Mouse (Mus musculus) kidney, postnatal 0 days (tissue): Measurements from ENCODE around the gene Herc3. TPM values are rescaled to one million over a fixed set of nuclear protein-coding genes. Genes with fewer than 3 reads are reported as not detected.

ENCODE experiments used
- ATAC-seq: fragments of 200-750 bp; cut with Nextera tagmentation; replicated peaks from 2 replicates; pipeline ENCODE4 v1.8.0; 2017; ENCODE audit warnings: low read depth, moderate number of reproducible peaks, moderate TSS enrichment, moderate library complexity; ENCODE audit not compliant: low FRiP score
- DNase-seq: peaks from one replicate; pipeline ENCODE4 v3.0.0-alpha.2; 2016; ENCODE audit warnings: low spot score
- H3K27ac ChIP-seq: fragments of 300-500 bp; sonication (generic); 2 replicates; pipeline ENCODE4 v1.5.1; 2014; ENCODE audit warnings: mild to moderate bottlenecking
- H3K27me3 ChIP-seq: fragments of 300-500 bp; sonication (generic); 2 replicates; pipeline ENCODE4 v1.6.1; 2014; ENCODE audit warnings: low read length, mixed read lengths; ENCODE audit not compliant: insufficient read depth
- H3K36me3 ChIP-seq: fragments of 300-500 bp; sonication (generic); 2 replicates; pipeline ENCODE4 v1.6.1; 2014; ENCODE audit warnings: low read length, mixed read lengths; ENCODE audit not compliant: insufficient read depth
- H3K4me1 ChIP-seq: fragments of 300-500 bp; sonication (generic); replicated peaks from 2 replicates; pipeline ENCODE4 v1.6.1; 2014; ENCODE audit warnings: antibody characterized with exemption, low read length, mixed read lengths; ENCODE audit not compliant: insufficient read depth
- H3K4me2 ChIP-seq: fragments of 300-500 bp; sonication (generic); 2 replicates; pipeline ENCODE4 v1.6.1; 2014; ENCODE audit warnings: mild to moderate bottlenecking, low read length, moderate library complexity, mixed read lengths
- H3K4me3 ChIP-seq: fragments of 300-500 bp; sonication (generic); replicated peaks from 2 replicates; pipeline ENCODE4 v1.5.1; 2014; ENCODE audit warnings: low read depth, low read length
- H3K9ac ChIP-seq: fragments of 300-500 bp; sonication (generic); 2 replicates; pipeline ENCODE4 v1.6.1; 2014; ENCODE audit warnings: low read depth, low read length
- H3K9me3 ChIP-seq: fragments of 300-500 bp; sonication (generic); replicated peaks from 2 replicates; pipeline ENCODE4 v1.6.1; 2016; ENCODE audit warnings: low read length, inconsistent platforms, mixed read lengths
- CTCF ChIP-seq: IDR thresholded peaks from 2 replicates; pipeline ENCODE4 v1.5.1; 2016; ENCODE audit warnings: antibody characterized with exemption, low read depth, mild to moderate bottlenecking, moderate library complexity
- WGBS: fragments of 180-500 bp; shearing (Covaris S2); extraction: QIAGEN DNeasy Blood & Tissue Kit; methylation state at CpG from one replicate; pipeline ENCODE4 v1.1.7; 2014; 5-methylcytosine and 5-hydroxymethylcytosine counted together
- polyA plus RNA-seq: library from polyadenylated mRNA; unstranded; fragments of >200 nt; fragmentation: Nextera tagmentation; extraction: Ambion mirVana; gene quantifications from 2 replicates; pipeline ENCODE4 v1.2.1, GENCODE M21; 2015

The Herc3 gene
- polyA plus RNA-seq, 1 experiment from 2014 or later, result 11.8 TPM

DNA sequence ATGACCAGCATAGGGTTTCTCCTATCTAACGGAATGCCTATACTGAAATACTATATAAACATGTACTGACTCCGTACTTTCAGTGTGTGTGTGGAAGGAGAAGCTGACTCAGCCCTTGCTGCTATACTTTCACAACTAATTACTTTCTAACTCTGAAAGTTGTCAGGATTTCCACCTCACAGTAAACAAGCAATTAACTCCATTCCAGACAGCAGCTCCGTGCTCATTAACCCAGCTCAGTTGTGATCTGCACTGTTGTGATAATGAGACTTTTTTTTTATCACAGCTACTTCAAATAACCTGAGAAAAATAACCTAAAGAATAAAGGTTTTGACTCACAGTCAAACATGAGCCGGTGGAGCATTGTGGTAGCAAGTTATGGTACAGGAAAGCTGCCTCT, 63.7 kb downstream of the Herc3 start:
- H3K9me3 ChIP-seq, result no peaks in the 10 kb centered on the region
- ATAC-seq (no peak), DNase-seq (no peak)
- no peaks in the 10 kb centered on the region for H3K4me1 ChIP-seq
- H3K4me3 ChIP-seq, result no peak overlapping the region
- H3K9ac ChIP-seq, result no peak overlapping the region
- no peak overlapping the region for H3K4me2 ChIP-seq
- H3K27me3 ChIP-seq, result no peaks in the 10 kb centered on the region
- no peak for TF ChIP-seq CTCF
- WGBS, result 70% methylated on average over 4 of the region's 4 CpGs
- no peak overlapping the region for H3K27ac ChIP-seq
- 0 out of 2 replicates have a peak, but pooled peaks cover 3% of the 10 kb centered on the region for H3K36me3 ChIP-seq

DNA sequence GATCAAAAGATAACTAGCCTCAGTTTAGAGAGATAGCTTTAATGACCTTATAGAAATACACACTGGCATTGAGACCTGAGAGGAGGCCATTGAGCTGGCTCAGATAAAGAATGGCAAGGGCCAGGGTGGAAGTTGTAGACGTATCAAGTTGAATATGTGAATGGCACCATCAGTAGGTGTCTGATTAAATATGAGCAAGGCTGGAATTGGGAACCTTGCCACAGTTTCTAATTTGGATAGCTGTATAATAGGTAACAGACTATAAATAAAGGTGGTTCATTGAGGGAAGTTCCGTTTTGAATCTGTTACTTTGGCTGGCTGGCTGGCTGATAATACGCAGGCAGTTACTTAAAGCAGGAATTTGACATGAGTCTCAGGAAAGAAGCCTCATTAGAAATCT, 65.4 kb downstream of the Herc3 start:
- Histone ChIP-seq H3K4me3 (no peak overlapping the region), H3K9me3 (no peaks in the 10 kb centered on the region), H3K36me3 (no peaks in the 10 kb centered on the region), H3K9ac (no peak overlapping the region), H3K27me3 (no peaks in the 10 kb centered on the region), H3K4me2 (no peak overlapping the region), H3K4me1 (no peaks in the 10 kb centered on the region), H3K27ac (no peak overlapping the region)
- WGBS, result 90% methylated on average over 3 of the region's 3 CpGs
- DNase-seq, result no peak
- TF ChIP-seq CTCF, result no peak
- ATAC-seq, result no peak

GRCm38 (mm10) chr6:58899076-58899475, 67.8 kb downstream of the Herc3 start:
- Histone ChIP-seq H3K4me2 (no peak overlapping the region), H3K36me3 (no peaks in the 10 kb centered on the region), H3K27me3 (no peaks in the 10 kb centered on the region), H3K4me1 (no peaks in the 10 kb centered on the region), H3K4me3 (no peak overlapping the region), H3K27ac (no peak overlapping the region), H3K9me3 (no peaks in the 10 kb centered on the region), H3K9ac (no peak overlapping the region)
- WGBS, result 95% methylated on average over 3 of the region's 3 CpGs
- ATAC-seq, result no peak
- TF ChIP-seq CTCF, result no peak
- DNase-seq, result no peak

DNA sequence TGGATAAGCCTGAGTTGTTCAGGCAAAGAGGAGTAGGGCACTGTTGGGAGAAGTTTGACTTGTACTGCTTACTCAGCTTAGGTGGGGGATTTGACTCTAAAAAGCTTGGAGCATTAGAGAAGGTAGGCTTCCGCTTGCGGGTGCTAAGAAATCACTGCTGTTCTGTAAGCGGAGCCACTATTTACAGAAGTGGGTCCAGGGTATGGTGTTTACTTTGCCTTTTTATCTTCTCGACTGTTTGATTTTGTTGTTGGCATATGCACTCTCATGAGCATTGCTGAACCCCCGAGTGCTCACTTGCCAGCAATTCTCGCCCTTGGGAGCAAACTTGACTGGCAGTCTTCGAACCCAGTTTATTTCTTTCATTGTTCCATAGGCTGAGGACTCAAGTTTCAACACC, 69.3 kb downstream of the Herc3 start:
- Histone ChIP-seq H3K27me3 (no peaks in the 10 kb centered on the region), H3K27ac (no peak overlapping the region), H3K4me3 (no peak overlapping the region), H3K4me2 (no peak overlapping the region), H3K9ac (no peak overlapping the region), H3K36me3 (no peaks in the 10 kb centered on the region), H3K9me3 (no peaks in the 10 kb centered on the region), H3K4me1 (no peaks in the 10 kb centered on the region)
- 79% methylated on average over 7 of the region's 7 CpGs for WGBS
- DNase-seq (no peak), ATAC-seq (no peak)
- no peak for TF ChIP-seq CTCF

GRCm38 (mm10) chr6:58903171-58903570, 71.9 kb downstream of the Herc3 start:
- ATAC-seq, result no peak

GRCm38 (mm10) chr6:58904551-58904950, 73.3 kb downstream of the Herc3 start:
- 63% methylated on average over 3 of the region's 3 CpGs for WGBS
- no peak for TF ChIP-seq CTCF
- Histone ChIP-seq H3K4me3 (no peak overlapping the region), H3K4me1 (no peaks in the 10 kb centered on the region), H3K9ac (no peak overlapping the region), H3K9me3 (no peaks in the 10 kb centered on the region; the same call in 1 of the 2 replicates), H3K4me2 (no peak overlapping the region), H3K27ac (no peak overlapping the region), H3K27me3 (no peaks in the 10 kb centered on the region), H3K36me3 (no peaks in the 10 kb centered on the region)
- DNase-seq (no peak), ATAC-seq (no peak)

More at GRCm38 (mm10) chr6:58903171-58903570, 71.9 kb downstream of the Herc3 start:
- no peak overlapping the region for H3K27ac ChIP-seq
- no peak overlapping the region for H3K9ac ChIP-seq
- peak; percentile 8 for DNase-seq
- WGBS, result 37% methylated on average over 8 of the region's 8 CpGs
- no peaks in the 10 kb centered on the region; the same call in 1 of the 2 replicates for H3K9me3 ChIP-seq
- H3K4me2 ChIP-seq, result no peak overlapping the region
- no peak for TF ChIP-seq CTCF
- H3K27me3 ChIP-seq, result no peaks in the 10 kb centered on the region
- H3K36me3 ChIP-seq, result no peaks in the 10 kb centered on the region
- H3K4me3 ChIP-seq, result no peak overlapping the region
- H3K4me1 ChIP-seq, result no peaks in the 10 kb centered on the region

GRCm38 (mm10) chr6:58906852-58907261, 75.6 kb downstream of the Herc3 start, which contains the start of gene Nap1l5:
Gene Nap1l5, minus strand, starts transcription at chr6:58907076.
- WGBS, result 47% methylated on average over 34 of the region's 34 CpGs
- TF ChIP-seq CTCF, result no peak
- Histone ChIP-seq H3K36me3 (no peaks in the 10 kb centered on the region), H3K4me1 (no peaks in the 10 kb centered on the region), H3K27ac (no peak within 1 kb of the TSS), H3K9ac (no peak within 1 kb of the TSS), H3K9me3 (no peaks in the 10 kb centered on the region; the same call in 1 of the 2 replicates), H3K4me2 (peak within 1 kb of the TSS; percentile 69), H3K27me3 (no peaks in the 10 kb centered on the region), H3K4me3 (peak within 1 kb of the TSS; percentile 38)
- ATAC-seq, result peak; percentile 74
- peak; percentile 21 for DNase-seq
